Mouse (Mus musculus) yolk sac, embryonic 10.5 days (tissue): ENCODE measurements around the gene Cep350.
A peak's percentile ranks its signal among the peaks of the same experiment; 100 is the strongest.

Experiments
- DNase-seq: peaks from one replicate; pipeline ENCODE4 v3.0.0-alpha.2; 2017; ENCODE audit warnings: low spot score

Gene Cep350

GRCm38 (mm10) chr1:155973068-155973718 lies at the start of gene Cep350:
TSS of gene Cep350 (minus strand) at chr1:155973255.
- DNase-seq: peak; percentile 99

GRCm38 (mm10) chr1:156020402-156020801 lies 47.3 kb upstream of the Cep350 start:
- no peak for DNase-seq

GRCm38 (mm10) chr1:156019800-156020199 lies 46.7 kb upstream of the Cep350 start:
- no peak for DNase-seq

GRCm38 (mm10) chr1:156009003-156009402 lies 35.9 kb upstream of the Cep350 start:
- no peak for DNase-seq

- DNase-seq: no peak
Observed at GRCm38 (mm10) chr1:156005906-156006305, 32.9 kb upstream of the Cep350 start.

- DNase-seq: no peak
Observed at GRCm38 (mm10) chr1:156003201-156003935, 30.3 kb upstream of the Cep350 start.

GRCm38 (mm10) chr1:156002366-156002765 lies 29.3 kb upstream of the Cep350 start:
- no peak for DNase-seq

GRCm38 (mm10) chr1:155995612-155996011 lies 22.6 kb upstream of the Cep350 start:
- DNase-seq: peak; percentile 33

GRCm38 (mm10) chr1:155994524-155994923 lies 21.5 kb upstream of the Cep350 start:
- DNase-seq: no peak

- DNase-seq: no peak
Observed at GRCm38 (mm10) chr1:155990391-155990790, 17.3 kb upstream of the Cep350 start.

- peak; percentile 59 for DNase-seq
Observed at GRCm38 (mm10) chr1:155989387-155989786, 16.3 kb upstream of the Cep350 start.

- DNase-seq: no peak
Observed at GRCm38 (mm10) chr1:155987625-155988024, 14.6 kb upstream of the Cep350 start.

GRCm38 (mm10) chr1:155974931-155975330 lies 1.9 kb upstream of the Cep350 start:
- no peak for DNase-seq

- no peak for DNase-seq
Observed at GRCm38 (mm10) chr1:155973719-155974379, 794 bp upstream of the Cep350 start.

GRCm38 (mm10) chr1:155972146-155973067 lies 648 bp downstream of the Cep350 start:
- peak; percentile 55 for DNase-seq

- DNase-seq: no peak
Observed at GRCm38 (mm10) chr1:155949170-155949569, 23.9 kb downstream of the Cep350 start.

GRCm38 (mm10) chr1:155944361-155944760 lies 28.7 kb downstream of the Cep350 start:
- DNase-seq: no peak

GRCm38 (mm10) chr1:155937416-155937815 lies 35.6 kb downstream of the Cep350 start:
- no peak for DNase-seq

GRCm38 (mm10) chr1:155934702-155935101 lies 38.4 kb downstream of the Cep350 start:
- DNase-seq: no peak

- DNase-seq: no peak
Observed at GRCm38 (mm10) chr1:155903561-155903960, 69.5 kb downstream of the Cep350 start.

- DNase-seq: no peak
Observed at GRCm38 (mm10) chr1:155901348-155901747, 71.7 kb downstream of the Cep350 start.

- DNase-seq: no peak
Observed at GRCm38 (mm10) chr1:155894382-155894781, 78.7 kb downstream of the Cep350 start.
